Mouse (Mus musculus): ENCODE measurements at regions not wholly inside any gene's neighbourhood (a gene's known extent, or its start where the extent isn't known, plus 50 kb on each side); places are given as distances from the start of the nearest gene placed in this dataset.

DNA sequence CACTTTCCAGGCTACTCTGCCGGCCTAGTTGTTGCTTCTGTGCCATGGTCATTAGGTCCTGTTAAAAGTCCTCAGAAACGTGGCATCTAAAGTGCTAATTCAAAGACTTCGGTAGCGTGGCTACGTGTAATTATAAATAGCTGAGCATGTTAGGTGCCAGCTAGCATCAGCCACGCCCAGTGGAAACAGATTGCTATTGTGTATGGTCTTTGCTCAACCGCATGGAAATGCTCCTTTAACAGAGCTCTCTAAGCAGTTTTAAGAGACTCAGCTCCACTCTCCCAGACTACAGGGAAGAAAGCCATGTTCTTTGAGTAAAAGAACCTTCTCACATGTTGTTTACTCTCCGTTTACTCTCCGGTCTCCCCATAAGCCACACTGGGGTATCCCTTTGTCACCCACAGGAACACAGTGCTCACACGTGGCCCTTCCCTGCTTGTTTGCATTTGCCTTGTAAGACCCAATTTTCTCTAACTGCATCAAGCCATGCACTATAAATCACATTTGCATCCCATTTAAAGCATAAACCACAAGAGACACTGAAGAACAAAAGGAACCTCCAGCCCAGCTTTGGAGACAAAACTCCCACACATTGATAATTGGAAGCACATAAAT is 311.7 kb downstream of the Fgf10 start:
- H3K36me3 ChIP-seq: no peaks in the 10 kb centered on the region
- 76% methylated on average over 10 of the region's 10 CpGs for WGBS
- ATAC-seq (ENCODE audit: extremely low read depth, insufficient number of reproducible peaks, low FRiP score, low TSS enrichment): no peak
- H3K27ac ChIP-seq (replicated peaks): no peak overlapping the region
- no peaks in the 10 kb centered on the region for H3K4me1 ChIP-seq
- no peak overlapping the region for H3K4me2 ChIP-seq
- no peaks in the 10 kb centered on the region for H3K27me3 ChIP-seq (replicated peaks)
- H3K9me3 ChIP-seq: no peaks in the 10 kb centered on the region
- H3K4me3 ChIP-seq: no peak overlapping the region
- no peak overlapping the region for H3K9ac ChIP-seq

GRCm38 (mm10) chr13:118985285-118985684 is 315.7 kb downstream of the Fgf10 start:
- H3K27me3 ChIP-seq (replicated peaks): no peaks in the 10 kb centered on the region
- H3K36me3 ChIP-seq: no peaks in the 10 kb centered on the region
- no peak for ATAC-seq (ENCODE audit: extremely low read depth, insufficient number of reproducible peaks, low FRiP score, low TSS enrichment)
- no peak overlapping the region for H3K4me3 ChIP-seq
- no peak overlapping the region for H3K4me2 ChIP-seq
- no peak overlapping the region for H3K27ac ChIP-seq (replicated peaks)
- no peaks in the 10 kb centered on the region for H3K9me3 ChIP-seq
- H3K4me1 ChIP-seq: no peaks in the 10 kb centered on the region
- 84% methylated on average over 1 of the region's 1 CpGs for WGBS
- no peak overlapping the region for H3K9ac ChIP-seq

DNA sequence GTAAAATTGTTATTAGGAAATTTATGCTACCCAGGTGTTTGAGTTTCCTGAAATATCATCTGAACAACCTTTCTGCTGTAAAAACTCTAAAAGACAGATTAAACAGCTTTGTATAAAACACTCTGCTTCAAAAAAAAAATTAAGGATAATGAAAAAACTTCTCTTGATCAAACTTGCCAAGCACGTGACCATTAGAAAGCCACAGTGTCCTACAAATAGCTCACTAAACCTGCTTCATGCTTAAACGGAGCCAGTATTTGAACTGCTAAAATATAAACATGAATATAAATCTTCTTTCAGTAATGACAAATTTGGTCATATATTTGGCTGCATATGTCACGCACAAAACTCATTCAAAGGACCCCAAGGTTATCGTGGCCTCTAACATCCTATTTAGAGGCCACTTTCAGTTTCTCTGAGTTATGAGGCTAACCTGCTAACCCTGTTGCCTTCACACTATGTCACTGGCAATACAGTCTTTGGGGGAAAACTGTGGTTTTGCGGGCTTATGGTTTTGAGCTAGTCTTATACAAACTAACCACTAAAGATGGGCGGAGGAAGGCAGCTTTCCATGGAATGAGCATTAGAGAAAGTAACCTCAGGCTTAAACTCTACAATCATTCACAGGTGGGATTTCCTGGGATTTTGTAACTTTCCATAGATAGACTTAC is 355.8 kb downstream of the Fgf10 start:
- no peaks in the 10 kb centered on the region for H3K27me3 ChIP-seq (replicated peaks)
- WGBS: 81% methylated on average over 6 of the region's 6 CpGs
- no peak overlapping the region for H3K4me2 ChIP-seq

GRCm38 (mm10) chr13:119039616-119040015 is 370.0 kb downstream of the Fgf10 start:
- 83% methylated on average over 1 of the region's 1 CpGs for WGBS
- H3K9me3 ChIP-seq: no peaks in the 10 kb centered on the region

More for the DNA sequence above, 355.8 kb downstream of the Fgf10 start:
- no peaks in the 10 kb centered on the region for H3K9me3 ChIP-seq
- no peak for ATAC-seq (ENCODE audit: extremely low read depth, insufficient number of reproducible peaks, low FRiP score, low TSS enrichment)
- no peaks in the 10 kb centered on the region for H3K4me1 ChIP-seq
- no peak overlapping the region for H3K4me3 ChIP-seq
- H3K27ac ChIP-seq (replicated peaks): no peak overlapping the region
- H3K36me3 ChIP-seq: no peaks in the 10 kb centered on the region
- no peak overlapping the region for H3K9ac ChIP-seq

DNA sequence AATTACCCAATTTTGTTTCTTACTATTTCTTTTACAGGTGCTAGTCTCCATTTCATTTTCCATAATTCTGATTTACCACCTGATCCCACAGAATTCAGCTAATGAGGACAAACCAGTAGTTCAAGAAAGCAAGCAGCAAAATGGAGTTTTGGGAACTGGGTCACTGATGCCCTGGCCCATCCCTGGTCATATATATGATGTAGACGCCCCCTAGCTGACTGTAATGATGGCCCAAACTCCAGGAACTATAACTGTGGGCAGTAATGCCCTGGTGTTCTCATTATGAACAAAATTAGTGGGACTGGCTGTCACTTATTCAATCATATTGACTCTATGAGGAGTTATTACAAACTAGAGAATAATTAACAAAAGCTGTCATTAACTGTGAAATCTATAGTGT is 375.5 kb downstream of the Fgf10 start:
- no peak overlapping the region for H3K4me3 ChIP-seq
- H3K9me3 ChIP-seq: no peaks in the 10 kb centered on the region
- WGBS: 72% methylated on average over 1 of the region's 1 CpGs
- H3K9ac ChIP-seq: no peak overlapping the region
- no peaks in the 10 kb centered on the region for H3K4me1 ChIP-seq
- ATAC-seq (ENCODE audit: extremely low read depth, insufficient number of reproducible peaks, low FRiP score, low TSS enrichment): no peak
- H3K27ac ChIP-seq (replicated peaks): no peak overlapping the region
- no peaks in the 10 kb centered on the region for H3K27me3 ChIP-seq (replicated peaks)
- no peak overlapping the region for H3K4me2 ChIP-seq
- no peaks in the 10 kb centered on the region for H3K36me3 ChIP-seq

More at GRCm38 (mm10) chr13:119039616-119040015, 370.0 kb downstream of the Fgf10 start:
- Histone ChIP-seq H3K36me3 (no peaks in the 10 kb centered on the region), H3K4me1 (no peaks in the 10 kb centered on the region), H3K27ac (replicated peaks) (no peak overlapping the region), H3K4me2 (no peak overlapping the region), H3K9ac (no peak overlapping the region), H3K27me3 (replicated peaks) (no peaks in the 10 kb centered on the region), H3K4me3 (no peak overlapping the region)
- ATAC-seq (ENCODE audit: extremely low read depth, insufficient number of reproducible peaks, low FRiP score, low TSS enrichment): no peak

DNA sequence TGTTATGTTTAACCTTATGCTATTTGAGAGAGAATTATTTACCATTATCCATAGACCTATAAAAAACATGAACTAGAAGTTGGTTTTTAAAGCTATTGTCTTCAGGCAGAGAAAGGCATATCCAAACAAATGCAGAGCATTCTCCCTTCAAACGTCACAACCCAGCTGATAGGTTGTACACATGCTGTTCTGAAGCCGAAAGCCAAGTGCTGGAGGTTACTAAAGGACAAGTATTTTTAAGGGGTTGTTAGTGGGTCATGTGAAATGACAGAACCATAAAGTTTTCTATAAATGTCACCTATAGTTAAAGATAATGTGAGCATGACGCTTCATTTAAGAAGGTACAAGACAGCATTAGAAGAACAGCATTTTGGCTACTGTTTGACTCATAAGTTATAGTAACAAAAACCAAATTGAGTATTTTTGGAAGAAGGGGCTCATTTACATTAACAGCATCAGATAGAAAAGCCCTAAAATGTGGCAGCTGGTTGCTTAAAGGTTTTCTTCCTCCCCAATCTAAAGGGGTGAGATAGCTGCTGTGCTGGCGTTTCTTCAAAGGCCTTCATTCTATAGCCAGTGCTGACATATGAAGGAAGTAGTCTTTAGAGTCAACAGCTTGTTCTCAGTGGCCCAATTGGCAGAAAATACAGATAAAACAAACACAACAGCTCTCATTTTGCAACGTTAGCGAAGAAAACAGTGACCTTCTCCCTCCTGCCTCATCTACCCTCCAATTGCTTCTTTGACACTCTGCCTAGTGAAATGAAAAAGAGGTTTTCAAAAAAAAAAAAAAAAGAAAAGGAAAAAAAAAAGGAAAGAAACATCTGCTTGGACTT is 359.4 kb upstream of the Paip1 start:
- H3K9me3 ChIP-seq: no peaks in the 10 kb centered on the region
- H3K36me3 ChIP-seq: no peaks in the 10 kb centered on the region
- no peaks in the 10 kb centered on the region for H3K27me3 ChIP-seq (replicated peaks)
- no peak overlapping the region for H3K9ac ChIP-seq
- no peak overlapping the region for H3K27ac ChIP-seq (replicated peaks)
- H3K4me3 ChIP-seq: no peak overlapping the region
- WGBS: 59% methylated on average over 6 of the region's 6 CpGs
- H3K4me2 ChIP-seq: no peak overlapping the region
- ATAC-seq (ENCODE audit: extremely low read depth, insufficient number of reproducible peaks, low FRiP score, low TSS enrichment): no peak
- no peaks in the 10 kb centered on the region for H3K4me1 ChIP-seq

DNA sequence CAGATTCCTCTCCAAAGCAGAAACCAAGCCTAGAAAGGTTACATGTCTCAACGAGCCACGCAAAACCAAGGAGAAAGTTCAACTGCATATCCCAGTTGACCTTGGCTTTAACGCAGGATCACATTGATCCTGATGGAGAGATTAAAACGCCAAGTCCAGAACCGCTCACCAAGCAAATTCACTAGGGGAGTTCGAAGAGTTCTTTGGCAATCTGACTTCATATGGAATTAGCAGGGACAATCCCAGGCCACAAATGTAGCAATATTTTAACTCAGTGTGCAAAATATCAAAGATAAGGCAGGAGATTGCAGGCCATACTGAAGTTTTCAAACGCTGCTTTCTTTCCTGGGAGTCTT is 358.8 kb upstream of the Paip1 start:
- Histone ChIP-seq H3K9ac (no peak overlapping the region), H3K4me1 (no peaks in the 10 kb centered on the region), H3K4me3 (no peak overlapping the region), H3K4me2 (no peak overlapping the region), H3K27me3 (replicated peaks) (no peaks in the 10 kb centered on the region), H3K36me3 (no peaks in the 10 kb centered on the region), H3K9me3 (no peaks in the 10 kb centered on the region), H3K27ac (replicated peaks) (no peak overlapping the region)
- 78% methylated on average over 7 of the region's 7 CpGs for WGBS
- no peak for ATAC-seq (ENCODE audit: extremely low read depth, insufficient number of reproducible peaks, low FRiP score, low TSS enrichment)

GRCm38 (mm10) chr13:119079243-119079642 is 349.2 kb upstream of the Paip1 start:
- WGBS: 75% methylated on average over 4 of the region's 4 CpGs
- H3K36me3 ChIP-seq: no peaks in the 10 kb centered on the region
- no peak for ATAC-seq (ENCODE audit: extremely low read depth, insufficient number of reproducible peaks, low FRiP score, low TSS enrichment)
- no peak overlapping the region for H3K4me2 ChIP-seq
- no peak overlapping the region for H3K9ac ChIP-seq
- no peaks in the 10 kb centered on the region for H3K27me3 ChIP-seq (replicated peaks)
- no peak overlapping the region for H3K4me3 ChIP-seq
- no peak overlapping the region for H3K27ac ChIP-seq (replicated peaks)
- no peaks in the 10 kb centered on the region for H3K4me1 ChIP-seq
- no peaks in the 10 kb centered on the region for H3K9me3 ChIP-seq

- no peak for ATAC-seq (ENCODE audit: extremely low read depth, insufficient number of reproducible peaks, low FRiP score, low TSS enrichment)
- no peak overlapping the region for H3K27ac ChIP-seq (replicated peaks)
- no peaks in the 10 kb centered on the region for H3K4me1 ChIP-seq
- no peaks in the 10 kb centered on the region for H3K9me3 ChIP-seq
- no peak overlapping the region for H3K4me2 ChIP-seq
- no peaks in the 10 kb centered on the region for H3K27me3 ChIP-seq (replicated peaks)
- no peak overlapping the region for H3K9ac ChIP-seq
- WGBS: 24% methylated on average over 1 of the region's 1 CpGs
- no peak overlapping the region for H3K4me3 ChIP-seq
- H3K36me3 ChIP-seq: no peaks in the 10 kb centered on the region
These were observed 346.7 kb upstream of the Paip1 start for GRCm38 (mm10) chr13:119081691-119082090.

GRCm38 (mm10) chr13:119117906-119118305 is 310.5 kb upstream of the Paip1 start:
- H3K36me3 ChIP-seq: no peaks in the 10 kb centered on the region
- H3K4me3 ChIP-seq: no peak overlapping the region
- H3K4me1 ChIP-seq: no peaks in the 10 kb centered on the region
- WGBS: 72% methylated on average over 3 of the region's 3 CpGs
- H3K9me3 ChIP-seq: no peaks in the 10 kb centered on the region
- no peaks in the 10 kb centered on the region for H3K27me3 ChIP-seq (replicated peaks)
- H3K27ac ChIP-seq (replicated peaks): no peak overlapping the region
- H3K4me2 ChIP-seq: no peak overlapping the region
- no peak overlapping the region for H3K9ac ChIP-seq
- ATAC-seq (ENCODE audit: extremely low read depth, insufficient number of reproducible peaks, low FRiP score, low TSS enrichment): no peak

- Histone ChIP-seq H3K27me3 (replicated peaks) (no peaks in the 10 kb centered on the region), H3K9ac (no peak overlapping the region), H3K27ac (replicated peaks) (no peak overlapping the region), H3K4me1 (no peaks in the 10 kb centered on the region), H3K36me3 (no peaks in the 10 kb centered on the region), H3K4me3 (no peak overlapping the region), H3K4me2 (no peak overlapping the region), H3K9me3 (no peaks in the 10 kb centered on the region)
- 51% methylated on average over 1 of the region's 1 CpGs for WGBS
- no peak for ATAC-seq (ENCODE audit: extremely low read depth, insufficient number of reproducible peaks, low FRiP score, low TSS enrichment)
These were observed 310.0 kb upstream of the Paip1 start for GRCm38 (mm10) chr13:119118382-119118781.

All from heart, embryonic 13.5 days (tissue).